Mouse (Mus musculus): ENCODE data around the gene Zpbp.

- TF ChIP-seq EP300 (IDR thresholded peaks at IDR 0.05; ENCODE audit: insufficient read depth, low read depth, low read length) (no peak), POLR2A (IDR thresholded peaks at IDR 0.05; ENCODE audit: insufficient read depth, low read length) (no peak)
Measured at GRCm38 (mm10) chr11:11468924-11469323, 6.7 kb upstream of the Zpbp start.
